18 mouse cellular contexts compared by ENCODE assay signal in the genomic region with DNA sequence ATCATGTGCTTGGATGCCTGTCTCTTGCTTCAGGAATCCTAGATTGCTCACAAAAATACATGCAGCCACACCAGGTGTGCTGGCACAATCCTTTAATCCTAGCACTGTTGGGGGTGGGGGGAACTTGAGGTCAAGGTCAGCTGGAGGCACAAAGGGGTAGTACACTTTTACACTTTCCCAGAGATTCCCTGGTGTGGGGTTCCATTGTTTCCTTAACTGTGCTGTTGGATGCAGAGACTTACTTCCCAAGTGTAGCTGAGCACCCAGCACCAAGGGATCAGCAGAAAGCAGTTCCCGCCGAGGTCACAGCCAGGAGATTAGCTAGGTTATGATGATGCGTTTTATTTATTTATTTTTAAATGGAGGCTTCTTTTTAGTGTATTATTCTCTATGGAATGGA.
"Had no signal": no experiment of that assay in that cellular context is flagged by ENCODE, and none has a peak within 500 bp of the region (broad histone marks: within the 10 kb centered on the region; RNA-seq: fewer than 3 reads in every experiment).

No protein-coding gene starts in this region.

- H3K27me3 ChIP-seq: lung, embryonic 15.5 days; midbrain, embryonic 12.5 days; neural tube, embryonic 15.5 days had no signal

- ATAC-seq: midbrain, embryonic 16.5 days had no signal

- H3K4me2 ChIP-seq: lung, embryonic 15.5 days; midbrain, embryonic 12.5 days; neural tube, embryonic 13.5 days; neural tube, embryonic 15.5 days had no signal

- H3K36me3 ChIP-seq: lung, embryonic 15.5 days; midbrain, embryonic 10.5 days; midbrain, embryonic 12.5 days; neural tube, embryonic 13.5 days; neural tube, embryonic 15.5 days had no signal

- H3K9ac ChIP-seq: lung, embryonic 15.5 days; midbrain, embryonic 12.5 days; neural tube, embryonic 13.5 days; neural tube, embryonic 15.5 days had no signal

- H3K9me3 ChIP-seq: lung, embryonic 15.5 days; midbrain, embryonic 10.5 days; midbrain, embryonic 12.5 days; neural tube, embryonic 13.5 days; neural tube, embryonic 15.5 days had no signal

- H3K4me1 ChIP-seq: lung, embryonic 15.5 days; neural tube, embryonic 13.5 days; neural tube, embryonic 15.5 days had no signal

- H3K27ac ChIP-seq: lung, embryonic 15.5 days; midbrain, embryonic 10.5 days; midbrain, embryonic 12.5 days; neural tube, embryonic 13.5 days; neural tube, embryonic 15.5 days had no signal

- DNase-seq: lung, adult 2 months; lung, postnatal 10 days; midbrain, embryonic 14.5 days; retina, postnatal 1 day; right cerebral cortex, adult 18-20 months; right cerebral cortex, postnatal 25 days; right cerebral cortex, postnatal 4 days; spleen, adult 18-20 months; thymus, adult 18-20 months; thymus, postnatal 14 days; thymus, postnatal 36 days had no signal

- H3K4me3 ChIP-seq: lung, embryonic 15.5 days; midbrain, embryonic 10.5 days; midbrain, embryonic 12.5 days; myocyte; neural tube, embryonic 13.5 days; neural tube, embryonic 15.5 days had no signal
